Mouse (Mus musculus) mouse trophoblast stem cell (cell line): ENCODE data around the gene Aco1.

Experiments used
- in situ Hi-C, 2 experiments: fragments of 300-500 bp; cut with MseI, MboI; formaldehyde crosslinking; loops; 2 replicates in 1 of 2; 3 replicates in 1 of 2; pipeline ENCODE4 v1.15.1; 2025

Aco1 gene

DNA sequence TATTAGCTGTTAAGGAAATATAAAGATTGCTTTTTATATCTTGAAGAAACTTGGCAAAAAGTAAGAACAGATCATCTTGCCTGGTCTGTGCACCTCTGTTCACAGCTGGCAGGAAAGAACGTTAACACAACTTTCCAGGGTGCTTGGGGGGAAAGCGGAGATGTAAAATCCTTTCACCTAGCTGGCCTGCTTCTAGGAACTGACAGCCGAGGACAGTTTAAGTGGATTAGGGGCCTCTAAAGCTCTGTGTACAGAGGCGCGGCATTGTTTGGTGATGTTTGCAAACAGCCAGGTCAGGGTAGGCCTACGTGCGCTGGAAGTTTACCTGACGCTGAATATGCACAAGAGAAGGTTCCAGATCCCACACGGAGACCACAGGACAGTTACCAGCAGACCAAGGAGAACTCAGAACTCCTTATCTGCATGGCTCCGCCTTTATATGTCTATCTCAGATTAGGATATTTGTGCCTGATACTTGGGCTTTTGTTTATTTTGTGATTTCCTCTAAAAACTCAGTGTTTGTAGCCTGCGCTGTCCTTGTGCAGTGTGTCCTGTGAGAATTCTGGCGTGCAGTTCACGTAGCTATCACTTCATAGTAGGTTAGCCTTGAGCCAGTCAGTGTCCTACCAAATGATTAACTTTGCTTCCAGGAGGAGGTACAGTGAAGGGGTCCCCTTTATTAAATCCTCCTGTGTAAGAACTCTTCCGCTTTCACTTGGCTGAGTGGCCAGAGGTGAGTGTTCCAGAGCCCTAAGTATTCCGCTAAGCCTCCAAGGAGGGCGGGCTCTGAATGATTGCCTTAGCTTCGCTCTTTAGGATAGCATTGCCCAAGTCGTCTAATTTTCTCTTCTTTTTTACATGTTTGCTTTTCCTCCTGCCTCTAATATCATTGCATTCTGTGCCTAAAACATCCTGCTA, 14.0 kb downstream of the Aco1 start:
- in situ Hi-C loops = no loop called here

GRCm38 (mm10) chr4:40157500-40158223, 14.8 kb downstream of the Aco1 start:
- in situ Hi-C loops = no loop called here

GRCm38 (mm10) chr4:40158224-40158540, 15.3 kb downstream of the Aco1 start:
- in situ Hi-C loops = no loop called here

GRCm38 (mm10) chr4:40160591-40161434, 17.9 kb downstream of the Aco1 start:
- in situ Hi-C loops = no loop called here

DNA sequence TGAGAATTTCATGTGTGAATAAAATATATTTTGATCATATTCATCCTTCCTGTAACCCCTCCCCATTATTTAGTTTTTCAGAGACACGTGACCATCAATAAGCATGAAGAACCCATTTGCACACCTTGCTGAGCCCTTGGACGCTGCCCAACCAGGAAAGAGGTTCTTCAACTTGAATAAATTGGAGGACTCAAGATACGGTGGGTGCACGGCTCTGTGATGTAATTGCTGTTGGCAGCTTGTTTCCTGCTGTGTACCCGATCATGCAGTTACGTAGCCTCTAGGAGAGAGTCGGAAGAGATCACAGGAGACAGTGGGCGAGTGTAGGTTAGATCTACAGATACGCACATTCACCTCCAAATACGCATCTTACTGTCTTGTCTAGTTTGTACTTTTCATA, 20.8 kb downstream of the Aco1 start:
- in situ Hi-C loops = no loop called here

- in situ Hi-C loops = no loop called here
These were observed 28.6 kb downstream of the Aco1 start for GRCm38 (mm10) chr4:40171477-40171876.

GRCm38 (mm10) chr4:40172336-40172735, 29.5 kb downstream of the Aco1 start:
- in situ Hi-C loops = no loop called here

- in situ Hi-C loops = no loop called here
These were observed 31.4 kb downstream of the Aco1 start for GRCm38 (mm10) chr4:40174321-40174720.

GRCm38 (mm10) chr4:40178584-40178983, 35.7 kb downstream of the Aco1 start:
- in situ Hi-C loops = no loop called here

DNA sequence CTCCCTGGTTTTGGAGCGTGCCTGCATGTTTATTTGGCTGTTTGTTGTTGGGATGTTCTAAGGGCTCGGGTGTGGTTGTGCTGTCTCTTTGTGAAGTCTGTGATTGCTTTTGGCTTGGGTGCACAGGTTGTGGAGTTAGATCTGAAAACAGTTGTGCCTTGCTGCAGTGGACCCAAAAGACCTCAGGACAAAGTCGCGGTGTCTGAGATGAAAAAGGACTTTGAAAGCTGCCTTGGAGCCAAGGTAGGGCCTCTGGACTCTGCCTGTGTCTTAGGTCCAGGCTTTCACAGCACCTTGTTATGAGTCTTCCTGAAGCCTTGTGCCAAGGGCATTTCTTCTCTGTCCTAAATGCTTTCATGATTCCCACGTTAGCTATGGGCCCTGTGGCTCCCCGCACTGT, 37.2 kb downstream of the Aco1 start:
- in situ Hi-C loops = no loop called here

DNA sequence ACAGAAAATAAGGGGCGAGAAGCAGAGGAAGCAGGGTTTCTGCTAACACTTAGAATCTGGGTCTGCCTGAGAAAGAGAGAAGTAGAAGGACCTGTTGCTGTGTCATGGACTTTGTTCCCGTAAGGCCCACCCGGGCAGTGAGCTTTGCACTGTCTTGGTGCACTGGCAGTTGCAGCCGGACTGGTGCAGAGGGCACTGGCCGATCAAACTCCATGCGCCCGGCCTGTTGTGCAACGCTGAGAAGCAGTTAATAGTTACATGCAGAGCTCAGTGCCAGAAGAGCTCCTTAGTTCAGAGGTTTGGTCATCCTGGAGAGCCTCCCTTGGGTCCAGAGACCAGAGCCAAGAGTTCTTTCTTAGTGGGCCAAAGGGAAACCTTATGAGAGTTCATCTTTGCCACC, 38.8 kb downstream of the Aco1 start:
- in situ Hi-C loops = no loop called here

DNA sequence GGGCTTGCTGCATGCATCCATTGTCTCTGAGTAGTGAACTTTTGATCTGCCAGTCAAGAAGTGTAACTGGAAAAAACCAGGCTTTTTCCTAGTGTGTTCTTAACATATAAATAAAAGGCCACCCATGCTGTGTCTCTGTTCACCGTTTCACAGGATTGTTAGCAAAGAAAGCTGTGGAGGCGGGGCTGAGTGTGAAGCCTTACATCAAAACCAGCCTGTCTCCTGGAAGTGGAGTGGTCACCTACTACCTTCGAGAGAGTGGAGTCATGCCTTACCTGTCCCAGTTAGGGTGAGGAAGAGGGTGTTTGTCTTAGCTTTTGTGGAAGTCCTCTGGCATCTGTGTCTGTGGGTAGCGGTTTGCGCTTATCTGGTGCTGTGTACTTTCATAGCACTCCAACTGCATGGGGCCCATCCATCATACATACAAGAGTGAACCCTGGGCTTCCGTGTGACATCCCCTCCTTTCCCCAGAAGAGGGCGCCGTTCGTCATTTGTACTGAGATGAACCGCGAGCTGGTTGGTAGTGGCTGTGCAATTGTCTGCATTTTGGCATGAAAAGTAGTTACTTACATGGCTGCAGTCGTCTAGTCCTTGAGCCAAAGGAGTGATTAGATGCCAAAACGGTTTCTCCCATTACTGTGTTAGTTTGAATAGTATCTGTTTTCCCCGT, 39.9 kb downstream of the Aco1 start:
- in situ Hi-C loops = no loop called here

- in situ Hi-C loops = no loop called here
These were observed 40.9 kb downstream of the Aco1 start for GRCm38 (mm10) chr4:40183781-40184180.

DNA sequence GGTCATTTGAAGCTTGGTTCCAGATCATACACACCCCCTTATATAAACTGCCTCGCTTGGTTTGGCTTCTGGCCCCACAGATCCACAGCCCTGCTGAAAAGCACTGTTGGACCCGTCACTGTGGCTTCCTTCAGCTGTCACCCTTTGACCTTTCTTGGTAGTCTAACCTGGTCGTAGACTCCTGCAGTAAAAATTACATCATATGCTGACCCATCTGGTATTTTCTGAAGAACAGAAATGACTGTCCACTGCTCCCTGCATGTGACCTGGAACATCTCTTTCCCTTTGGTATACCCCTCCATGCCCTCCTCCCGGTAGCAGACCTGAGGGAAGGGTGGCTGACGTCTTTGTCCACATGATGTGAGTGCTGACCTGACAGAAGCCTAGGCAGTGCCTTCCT, 41.6 kb downstream of the Aco1 start:
- in situ Hi-C loops = no loop called here

GRCm38 (mm10) chr4:40187956-40188355, 45.1 kb downstream of the Aco1 start:
- in situ Hi-C loops = no loop called here

- in situ Hi-C loops = no loop called here
These were observed 49.4 kb downstream of the Aco1 start for GRCm38 (mm10) chr4:40192246-40192645.

- in situ Hi-C loops = no loop called here
These were observed 50.6 kb downstream of the Aco1 start for GRCm38 (mm10) chr4:40193461-40193860.

GRCm38 (mm10) chr4:40195336-40195735, 52.5 kb downstream of the Aco1 start:
- in situ Hi-C loops = no loop called here

GRCm38 (mm10) chr4:40202205-40202604, 59.3 kb downstream of the Aco1 start:
- in situ Hi-C loops = no loop called here

DNA sequence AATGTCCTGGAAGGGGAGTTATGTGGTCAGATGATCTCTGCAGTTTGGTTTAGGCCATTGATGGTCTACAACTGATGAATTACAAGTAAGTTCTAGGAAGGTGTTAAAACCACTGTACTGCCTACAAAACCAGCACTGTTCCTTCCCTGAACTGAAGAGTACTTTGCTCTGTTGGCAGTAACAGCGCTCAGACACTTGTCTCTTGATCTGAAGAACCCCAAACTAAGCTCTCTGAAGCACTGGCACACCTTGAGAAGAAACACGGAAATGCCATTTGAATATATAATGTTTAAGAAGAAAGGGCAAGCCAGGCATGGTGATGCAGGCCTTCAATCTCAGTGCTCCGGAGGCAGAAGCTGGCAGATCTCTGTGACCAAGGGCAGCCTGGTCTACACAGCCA, 61.5 kb downstream of the Aco1 start:
- in situ Hi-C loops = no loop called here

- in situ Hi-C loops = no loop called here
These were observed 62.5 kb downstream of the Aco1 start for GRCm38 (mm10) chr4:40205231-40205903.
